Mouse (Mus musculus): Measurements from ENCODE around the gene Tmcc1. TPM values are rescaled to one million over a fixed set of nuclear protein-coding genes. Genes with fewer than 3 reads are reported as not detected.
"Not testable (repeated sequence)": the region's sequence is repeated elsewhere in the genome, so short reads cannot be mapped to it uniquely, and the experiment has no call there.

The Tmcc1 gene
- polyA plus RNA-seq (2015; fragmentation: Nextera tagmentation; extraction: Ambion mirVana): 28.8 and 31.1 TPM in 2 replicates

DNA sequence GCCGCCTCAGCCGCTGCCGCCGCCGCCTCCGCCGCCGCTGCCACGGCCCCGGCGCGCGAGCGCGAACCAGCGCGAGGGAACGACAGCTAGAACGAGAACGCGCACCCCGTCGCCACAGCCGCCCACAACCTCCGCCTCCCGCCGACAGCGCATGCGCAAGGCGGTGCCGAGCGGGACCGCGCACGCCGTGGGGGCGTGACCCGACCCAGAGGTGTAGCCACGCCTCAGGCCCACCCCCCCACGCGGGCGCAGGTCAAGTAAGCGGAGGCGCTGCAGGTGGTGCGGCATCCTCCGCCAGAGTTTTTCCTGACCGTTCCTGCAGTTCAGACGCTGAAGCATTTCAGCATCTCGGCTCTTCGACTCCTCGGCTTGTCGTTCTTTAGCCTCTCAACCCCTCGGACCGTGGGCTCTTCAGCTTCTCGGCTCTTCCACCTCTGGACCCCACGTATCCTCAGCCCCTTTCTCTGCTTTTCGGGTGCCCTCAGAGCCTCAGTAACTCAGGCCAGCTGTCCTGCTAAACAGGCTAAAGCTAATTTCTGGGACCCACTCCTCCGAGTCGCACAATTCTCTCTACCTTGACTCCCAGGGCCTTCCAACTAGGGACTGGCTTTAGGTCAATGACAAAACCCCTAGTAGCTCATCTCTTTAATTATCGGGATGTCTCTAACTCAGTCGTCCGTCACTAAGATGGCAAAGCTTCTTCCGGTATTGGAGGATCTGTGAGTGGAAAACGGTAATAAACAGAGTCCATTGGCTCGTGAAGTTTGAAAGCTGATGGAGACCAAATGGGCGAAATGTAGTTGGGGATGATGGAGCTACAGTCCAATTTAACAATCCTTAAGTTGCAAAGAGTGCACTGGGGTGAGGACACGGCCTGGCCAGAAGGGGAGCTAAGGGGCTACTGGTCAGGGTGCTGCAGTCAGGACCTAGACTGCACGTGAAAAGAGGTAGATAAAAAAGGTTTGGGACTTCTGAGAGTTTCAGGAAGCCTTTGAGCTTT is at the start of gene Tmcc1:
Gene Tmcc1, minus strand, starts transcription at position 93 of the 1,000 bp plus-strand sequence.
- Histone ChIP-seq H3K9me3 (no peaks in the 10 kb centered on the region), H3K27me3 (replicated peaks) (no peaks in the 10 kb centered on the region), H3K4me1 (peaks cover 38% of the 10 kb centered on the region), H3K9ac (peak within 1 kb of the TSS; percentile 93), H3K4me3 (peak within 1 kb of the TSS; percentile 96), H3K4me2 (peak within 1 kb of the TSS; percentile 86), H3K27ac (peak within 1 kb of the TSS; percentile 89), H3K36me3 (replicated peaks) (no peaks in the 10 kb centered on the region)
- WGBS: under 1% methylated on average over 51 of the region's 68 CpGs
- ATAC-seq (replicated peaks): peak; percentile 92

DNA sequence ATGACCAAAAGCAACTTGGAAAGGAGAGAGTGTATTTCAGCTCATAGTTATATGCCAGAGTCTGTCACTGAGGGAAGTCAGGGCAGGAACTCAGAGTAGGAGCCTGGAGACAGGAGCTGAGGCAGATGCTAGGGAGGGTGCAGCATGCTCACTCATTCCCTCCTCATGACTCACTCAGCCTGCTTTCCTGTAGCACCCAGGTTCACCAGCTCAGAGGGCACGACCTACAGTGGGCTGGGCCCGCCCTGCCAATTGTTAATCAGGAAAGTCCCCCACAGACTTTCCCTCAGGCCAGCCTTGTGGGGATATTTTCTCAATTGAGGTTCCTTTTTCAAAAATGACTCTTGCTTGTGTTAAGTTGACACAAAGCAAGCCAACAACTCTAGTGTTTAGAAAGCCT is 47.1 kb upstream of the Tmcc1 start:
- H3K27me3 ChIP-seq (replicated peaks): no peaks in the 10 kb centered on the region
- peaks cover 52% of the 10 kb centered on the region for H3K36me3 ChIP-seq (replicated peaks)
- WGBS: 93% methylated on average over 2 of the region's 2 CpGs
- no peak overlapping the region for H3K4me2 ChIP-seq
- no peak overlapping the region for H3K9ac ChIP-seq
- no peaks in the 10 kb centered on the region for H3K9me3 ChIP-seq
- H3K27ac ChIP-seq: no peak overlapping the region
- no peak overlapping the region for H3K4me3 ChIP-seq
- ATAC-seq (replicated peaks): no peak
- H3K4me1 ChIP-seq: no peaks in the 10 kb centered on the region

DNA sequence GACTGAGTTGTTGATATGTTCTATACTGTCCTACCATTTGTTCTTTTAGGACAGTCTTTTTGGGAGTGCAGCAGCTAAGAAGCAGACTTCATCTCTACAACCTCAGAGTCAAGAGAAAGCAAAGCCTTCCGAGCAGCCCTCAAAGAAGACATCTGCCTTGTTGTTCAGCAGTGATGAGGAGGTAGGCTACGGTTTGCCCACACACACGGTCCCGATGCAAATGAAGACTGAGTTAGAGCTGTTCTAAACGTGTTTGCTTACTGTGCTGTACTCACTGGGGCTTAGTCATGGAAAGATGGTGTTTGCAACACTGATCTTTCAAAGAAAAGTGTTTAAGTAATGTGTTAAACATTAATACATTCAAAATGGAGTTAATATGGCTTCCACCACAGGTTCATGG is 44.8 kb upstream of the Tmcc1 start:
- Histone ChIP-seq H3K4me3 (no peak overlapping the region), H3K36me3 (replicated peaks) (peaks cover 61% of the 10 kb centered on the region), H3K9ac (no peak overlapping the region), H3K4me2 (no peak overlapping the region), H3K27ac (no peak overlapping the region), H3K4me1 (no peaks in the 10 kb centered on the region), H3K9me3 (no peaks in the 10 kb centered on the region), H3K27me3 (replicated peaks) (no peaks in the 10 kb centered on the region)
- ATAC-seq (replicated peaks): no peak
- 90% methylated on average over 5 of the region's 5 CpGs for WGBS

DNA sequence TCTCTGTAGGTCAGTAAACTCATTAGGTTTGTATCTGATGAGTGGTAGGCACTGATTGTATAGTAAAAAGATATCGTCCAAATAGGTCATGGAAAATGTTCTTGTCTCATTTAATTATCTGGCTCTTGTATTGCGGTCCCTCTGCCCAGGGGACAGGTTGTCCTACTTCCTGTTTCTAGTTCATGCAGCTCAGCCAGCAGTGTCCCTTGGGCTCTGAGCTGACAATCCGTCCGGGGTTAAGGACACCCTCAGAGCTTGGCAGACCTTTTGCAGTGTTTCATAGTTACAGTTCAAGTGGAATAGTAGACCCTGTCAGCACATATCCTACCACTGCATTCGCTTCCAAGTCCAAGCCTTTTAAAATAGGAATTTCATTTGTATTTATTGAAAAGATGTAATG is 42.0 kb upstream of the Tmcc1 start:
- H3K27ac ChIP-seq: no peak overlapping the region
- H3K4me1 ChIP-seq: no peaks in the 10 kb centered on the region
- no peaks in the 10 kb centered on the region for H3K9me3 ChIP-seq
- no peaks in the 10 kb centered on the region for H3K27me3 ChIP-seq (replicated peaks)
- no peak overlapping the region for H3K4me2 ChIP-seq
- H3K36me3 ChIP-seq (replicated peaks): peaks cover 66% of the 10 kb centered on the region
- H3K9ac ChIP-seq: no peak overlapping the region
- no peak for ATAC-seq (replicated peaks)
- 88% methylated on average over 5 of the region's 5 CpGs for WGBS
- no peak overlapping the region for H3K4me3 ChIP-seq

DNA sequence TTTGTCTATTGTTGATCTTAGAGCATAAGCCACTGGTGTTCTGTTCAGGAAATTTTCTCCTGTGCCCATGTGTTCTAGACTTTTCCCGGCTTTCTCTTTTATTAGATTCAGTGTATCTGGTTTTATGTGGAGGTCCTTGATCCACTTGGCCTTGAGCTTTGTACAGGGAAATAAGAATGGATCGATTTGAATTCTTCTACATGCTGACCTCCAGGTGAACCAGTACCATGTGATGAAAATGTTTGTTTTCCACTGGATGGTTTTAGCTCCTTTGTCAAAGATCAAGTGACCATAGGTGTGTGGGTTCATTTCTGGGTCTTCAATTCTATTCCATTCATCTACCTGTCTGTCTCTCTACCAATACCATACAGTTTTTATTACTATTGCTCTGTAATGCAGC is 41.5 kb upstream of the Tmcc1 start:
- WGBS: 94% methylated on average over 2 of the region's 2 CpGs
- H3K27ac ChIP-seq; H3K9me3 ChIP-seq; H3K4me2 ChIP-seq; H3K27me3 ChIP-seq (replicated peaks); H3K4me1 ChIP-seq; ATAC-seq (replicated peaks); H3K9ac ChIP-seq; H3K4me3 ChIP-seq: not testable (repeated sequence)
- peaks cover 64% of the 10 kb centered on the region for H3K36me3 ChIP-seq (replicated peaks)

DNA sequence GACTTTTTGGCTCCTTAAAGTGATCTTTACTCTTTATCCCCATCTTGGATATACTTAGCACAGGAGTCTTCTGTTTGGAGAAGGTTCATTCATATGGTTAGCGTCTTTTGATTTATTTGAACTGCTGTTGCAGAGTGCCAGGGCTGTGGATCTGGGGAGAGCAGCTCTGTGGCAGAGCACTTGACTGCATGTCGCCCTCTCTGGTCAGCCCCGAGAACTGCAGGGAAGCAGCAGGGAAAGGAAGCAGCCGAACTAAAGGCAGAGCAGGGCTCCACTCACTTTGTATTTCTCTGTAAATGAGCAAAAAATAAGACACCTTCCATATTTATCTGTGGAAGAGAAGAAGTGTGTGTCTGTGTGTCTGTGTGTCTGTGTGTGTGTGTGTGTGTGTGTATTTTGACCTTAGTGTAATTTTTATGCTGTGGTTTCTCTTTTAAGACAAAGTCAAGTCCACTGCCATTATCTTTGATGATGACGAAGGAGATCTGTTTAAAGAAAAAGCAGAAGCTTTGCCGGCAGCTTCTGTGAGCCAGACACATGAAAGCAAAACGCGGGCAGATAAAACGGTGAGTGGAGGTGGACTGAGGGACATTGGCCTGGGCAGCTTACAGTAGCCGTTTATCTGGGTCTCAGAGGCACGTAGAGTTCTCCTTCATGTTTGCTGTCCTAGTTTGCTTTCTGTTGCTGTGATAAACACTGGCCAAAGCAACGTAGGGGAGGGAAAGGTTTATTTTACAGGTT is 35.7 kb upstream of the Tmcc1 start:
- no peak overlapping the region for H3K4me2 ChIP-seq
- H3K9me3 ChIP-seq: no peaks in the 10 kb centered on the region
- H3K27ac ChIP-seq: no peak overlapping the region
- no peak overlapping the region for H3K4me3 ChIP-seq
- ATAC-seq (replicated peaks): no peak
- no peaks in the 10 kb centered on the region for H3K4me1 ChIP-seq
- WGBS: 65% methylated on average over 12 of the region's 12 CpGs
- no peaks in the 10 kb centered on the region for H3K27me3 ChIP-seq (replicated peaks)
- H3K36me3 ChIP-seq (replicated peaks): peaks cover 51% of the 10 kb centered on the region
- no peak overlapping the region for H3K9ac ChIP-seq

DNA sequence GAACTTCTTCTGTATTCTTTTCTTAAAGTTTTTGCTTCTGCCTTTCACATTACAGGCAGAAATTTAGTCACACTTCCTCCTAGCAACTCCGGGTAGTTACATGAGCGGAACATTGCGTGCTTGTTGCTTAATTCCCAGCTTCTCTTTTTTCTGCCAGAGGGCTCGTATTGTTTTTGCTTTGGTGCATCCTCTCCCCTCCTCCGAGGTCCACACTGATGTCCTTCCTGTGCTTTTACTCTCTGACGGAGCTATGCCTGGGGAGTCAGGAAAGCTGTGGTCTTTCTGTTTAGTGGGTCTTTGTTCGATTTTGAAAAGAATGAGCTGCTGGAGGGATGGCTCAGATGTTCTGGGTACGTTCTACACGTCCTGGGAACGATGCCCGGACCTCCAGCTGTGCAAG is 34.5 kb upstream of the Tmcc1 start:
- peaks cover 47% of the 10 kb centered on the region for H3K36me3 ChIP-seq (replicated peaks)
- no peak overlapping the region for H3K4me2 ChIP-seq
- WGBS: 72% methylated on average over 11 of the region's 11 CpGs
- ATAC-seq (replicated peaks): no peak
- no peaks in the 10 kb centered on the region for H3K27me3 ChIP-seq (replicated peaks)
- no peaks in the 10 kb centered on the region for H3K4me1 ChIP-seq
- H3K9ac ChIP-seq: no peak overlapping the region
- no peak overlapping the region for H3K4me3 ChIP-seq
- no peaks in the 10 kb centered on the region for H3K9me3 ChIP-seq
- no peak overlapping the region for H3K27ac ChIP-seq

DNA sequence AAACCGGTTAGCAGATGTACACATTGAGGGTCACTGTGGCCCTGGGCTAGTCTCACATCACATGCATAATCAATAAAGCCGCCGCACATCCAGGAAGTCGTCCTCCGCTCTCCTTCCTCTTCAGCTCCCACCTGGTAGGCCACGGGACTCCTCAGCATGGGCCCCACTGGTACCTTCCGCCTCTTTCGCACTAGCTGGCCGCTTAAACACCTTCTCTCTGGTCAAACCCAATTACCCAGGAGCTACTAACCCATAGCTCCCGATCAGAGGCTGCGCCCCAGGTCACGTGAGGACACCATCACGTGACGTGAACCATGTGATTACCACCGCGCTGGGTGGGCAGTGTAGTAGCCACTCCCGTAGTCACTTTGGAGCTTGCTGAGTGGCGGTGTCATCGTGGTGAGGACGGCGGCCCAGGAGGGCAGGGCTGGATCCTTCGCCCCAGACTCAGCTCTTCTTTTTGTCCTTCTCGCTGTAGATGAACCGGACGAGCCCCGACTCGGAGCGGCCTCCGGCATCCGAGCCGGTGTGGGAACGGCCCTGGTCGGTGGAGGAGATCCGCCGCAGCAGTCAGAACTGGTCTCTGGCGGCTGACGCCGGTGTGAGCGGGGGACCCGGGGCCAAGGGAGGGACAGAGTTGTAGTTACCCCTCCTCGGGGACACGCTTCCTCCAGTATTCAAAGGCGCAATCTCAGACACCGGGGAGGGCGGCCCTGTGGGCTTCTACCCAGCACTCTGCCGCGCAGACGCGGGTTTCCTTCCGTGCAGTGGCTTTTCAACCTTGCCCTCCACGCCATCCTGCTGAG is 14.6 kb upstream of the Tmcc1 start, which contains the start of gene Washc2:
Gene Washc2, plus strand, starts transcription at position 310 of the 806 bp plus-strand sequence.
- Histone ChIP-seq H3K27ac (peak within 1 kb of the TSS; percentile 81), H3K4me1 (peaks cover 28% of the 10 kb centered on the region), H3K4me3 (peak within 1 kb of the TSS; percentile 75), H3K9me3 (no peaks in the 10 kb centered on the region), H3K27me3 (replicated peaks) (no peaks in the 10 kb centered on the region), H3K9ac (peak within 1 kb of the TSS; percentile 76), H3K4me2 (peak within 1 kb of the TSS; percentile 72), H3K36me3 (replicated peaks) (peaks cover 18% of the 10 kb centered on the region)
- under 1% methylated on average over 51 of the region's 51 CpGs for WGBS
- ATAC-seq (replicated peaks): peak; percentile 99

DNA sequence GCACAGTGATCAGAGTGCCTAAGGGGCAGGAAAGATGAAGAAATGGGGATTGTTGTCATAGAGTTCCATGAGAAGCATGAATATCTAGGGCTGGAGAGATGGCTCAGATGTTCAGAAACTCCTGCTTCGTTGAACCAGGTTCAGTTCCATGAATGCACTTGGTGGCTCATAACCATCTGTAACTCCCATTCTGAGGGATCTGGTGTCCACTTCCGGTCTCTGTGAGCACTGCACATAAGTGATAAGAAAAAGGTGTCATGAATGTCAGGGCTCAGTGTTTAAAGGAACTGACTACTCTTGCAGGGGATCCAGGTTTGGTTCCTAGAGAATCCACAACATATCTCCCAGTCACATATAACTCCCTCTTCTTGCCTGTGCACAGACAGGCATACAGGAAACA is 6.4 kb upstream of the Tmcc1 start:
- no peak for ATAC-seq (replicated peaks)
- no peak overlapping the region for H3K4me3 ChIP-seq
- no peaks in the 10 kb centered on the region for H3K36me3 ChIP-seq (replicated peaks)
- no peaks in the 10 kb centered on the region for H3K9me3 ChIP-seq
- no peak overlapping the region for H3K27ac ChIP-seq
- no peaks in the 10 kb centered on the region for H3K27me3 ChIP-seq (replicated peaks)
- WGBS: 81% methylated on average over 2 of the region's 2 CpGs
- H3K9ac ChIP-seq: no peak overlapping the region
- H3K4me2 ChIP-seq: no peak overlapping the region
- H3K4me1 ChIP-seq: no peaks in the 10 kb centered on the region

DNA sequence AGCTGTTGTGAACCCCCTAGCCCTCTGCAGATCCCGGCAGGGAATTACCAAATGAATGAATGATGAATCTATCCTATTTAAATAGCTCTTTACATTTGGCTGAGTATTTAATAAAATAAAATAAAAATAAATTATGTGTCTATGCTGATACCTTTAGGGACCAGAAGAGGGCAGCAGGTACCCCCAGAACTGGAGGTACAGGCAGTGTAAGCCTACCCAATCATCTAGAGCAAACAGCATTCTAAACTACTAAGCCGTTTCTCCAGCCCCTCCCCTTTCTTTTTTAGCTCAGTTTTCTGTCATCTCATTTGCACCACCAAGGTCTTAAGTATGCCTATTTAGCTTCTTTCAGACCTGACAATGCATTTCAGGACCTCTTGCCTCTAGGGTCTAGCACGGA is 4.9 kb upstream of the Tmcc1 start:
- no peak overlapping the region for H3K9ac ChIP-seq
- H3K4me2 ChIP-seq: no peak overlapping the region
- 33% methylated on average over 3 of the region's 3 CpGs for WGBS
- no peak for ATAC-seq (replicated peaks)
- H3K4me3 ChIP-seq: no peak overlapping the region
- no peaks in the 10 kb centered on the region for H3K9me3 ChIP-seq
- peaks cover 6% of the 10 kb centered on the region for H3K4me1 ChIP-seq
- no peaks in the 10 kb centered on the region for H3K36me3 ChIP-seq (replicated peaks)
- no peak overlapping the region for H3K27ac ChIP-seq
- no peaks in the 10 kb centered on the region for H3K27me3 ChIP-seq (replicated peaks)

DNA sequence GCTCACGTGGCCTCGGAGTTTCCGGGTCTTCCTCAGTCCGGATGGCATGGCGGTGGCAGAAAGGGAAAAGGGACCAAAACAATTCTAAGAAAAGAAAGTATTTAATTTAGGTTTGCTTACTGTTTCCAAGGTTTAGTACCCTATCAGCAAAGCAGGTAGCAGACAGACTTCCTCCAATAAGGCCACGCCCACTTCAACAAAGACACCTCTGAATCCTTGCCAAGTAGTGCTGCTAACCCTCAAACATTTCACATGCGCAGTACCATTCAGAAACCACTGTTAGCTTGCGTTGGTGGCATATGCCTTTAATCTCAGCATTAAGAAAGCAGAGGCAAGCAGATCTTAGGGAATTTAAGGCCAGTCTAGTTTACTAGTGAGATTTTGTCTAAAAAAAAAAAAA is 2.5 kb upstream of the Tmcc1 start:
- Histone ChIP-seq H3K27me3 (replicated peaks) (no peaks in the 10 kb centered on the region), H3K36me3 (replicated peaks) (no peaks in the 10 kb centered on the region), H3K4me3 (no peak overlapping the region), H3K27ac (no peak overlapping the region), H3K4me2 (no peak overlapping the region), H3K9ac (no peak overlapping the region), H3K9me3 (no peaks in the 10 kb centered on the region), H3K4me1 (peaks cover 22% of the 10 kb centered on the region)
- no peak for ATAC-seq (replicated peaks)
- 59% methylated on average over 8 of the region's 8 CpGs for WGBS
